Mouse (Mus musculus): ENCODE measurements around the gene Zfp652. TPM values are rescaled to one million over a fixed set of nuclear protein-coding genes. Genes with fewer than 3 reads are reported as not detected.

Zfp652 gene
- polyA plus RNA-seq, 1 experiment from 2014 or later = 24.5 TPM

DNA sequence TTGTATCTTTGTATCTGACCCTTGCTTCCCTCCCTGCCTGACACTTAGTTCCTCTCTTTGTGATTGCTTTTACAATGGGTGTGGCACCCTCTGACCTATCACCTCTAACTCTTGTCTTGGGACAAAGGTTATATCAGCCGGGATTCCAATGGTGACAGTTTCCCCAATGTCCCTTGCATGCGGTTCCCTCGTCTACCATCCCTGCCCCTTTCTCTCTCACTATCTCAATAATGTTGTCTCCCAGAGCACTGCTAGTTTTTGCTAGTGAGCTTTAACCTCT is 114.6 kb downstream of the Zfp652 start:
- Histone ChIP-seq H3K27me3 (peaks cover 96% of the 10 kb centered on the region), H3K9ac (no peak overlapping the region), H3K4me2 (no peak overlapping the region), H3K4me3 (no peak overlapping the region), H3K9me3 (no peaks in the 10 kb centered on the region), H3K4me1 (peaks cover 27% of the 10 kb centered on the region), H3K27ac (no peak overlapping the region), H3K36me3 (no peaks in the 10 kb centered on the region)
- no peak for ATAC-seq (ENCODE audit: insufficient number of reproducible peaks, insufficient read depth, low FRiP score, low TSS enrichment, low read depth)
- WGBS = 33% methylated on average over 3 of the region's 3 CpGs

GRCm38 (mm10) chr11:95827464-95828085 is 115.1 kb downstream of the Zfp652 start:
- H3K27ac ChIP-seq = no peak overlapping the region
- H3K9me3 ChIP-seq = no peaks in the 10 kb centered on the region
- H3K4me1 ChIP-seq = peaks cover 27% of the 10 kb centered on the region
- 17% methylated on average over 3 of the region's 3 CpGs for WGBS
- H3K9ac ChIP-seq = no peak overlapping the region
- no peak for ATAC-seq (ENCODE audit: insufficient number of reproducible peaks, insufficient read depth, low FRiP score, low TSS enrichment, low read depth)
- no peak overlapping the region for H3K4me2 ChIP-seq
- no peak overlapping the region for H3K4me3 ChIP-seq
- no peaks in the 10 kb centered on the region for H3K36me3 ChIP-seq
- H3K27me3 ChIP-seq = peaks cover 96% of the 10 kb centered on the region

DNA sequence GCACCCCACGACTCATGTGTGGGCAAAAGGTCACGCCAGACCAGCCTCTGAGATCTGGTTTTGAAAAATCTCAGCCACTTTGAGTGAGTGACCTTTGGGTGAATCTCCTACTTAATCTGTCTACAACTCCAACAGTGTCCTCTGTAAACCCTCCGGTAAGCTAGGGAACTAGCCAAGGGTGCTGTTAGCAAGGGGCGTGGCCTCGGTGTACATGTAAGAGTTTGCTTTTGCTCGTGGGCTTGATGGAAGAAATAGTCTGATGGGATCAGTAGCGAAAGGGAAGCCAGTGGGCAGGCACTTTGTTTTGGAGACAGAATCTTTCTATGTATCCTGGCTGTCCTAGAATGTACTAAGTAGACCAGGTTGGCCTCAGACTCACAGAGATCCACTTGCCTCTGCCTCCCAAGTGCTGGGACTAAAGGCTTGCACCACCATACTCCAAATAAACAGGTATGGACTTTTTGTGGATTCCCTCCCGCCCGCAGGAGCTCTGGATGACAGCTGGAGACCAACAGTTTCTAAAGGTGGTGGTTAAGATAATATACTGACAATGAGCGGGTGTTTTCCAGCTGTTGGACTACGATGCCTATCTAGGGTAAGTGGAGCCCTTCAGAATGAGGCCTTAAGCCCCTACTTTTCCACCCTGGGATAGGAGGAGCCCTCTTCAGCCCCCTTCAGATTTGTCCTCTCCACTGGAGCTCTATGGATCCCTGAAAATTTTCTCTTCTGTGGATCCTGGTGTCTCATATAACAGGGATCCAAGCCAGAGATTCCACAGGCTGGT is 115.9 kb downstream of the Zfp652 start:
- no peak overlapping the region for H3K9ac ChIP-seq
- no peaks in the 10 kb centered on the region for H3K36me3 ChIP-seq
- no peaks in the 10 kb centered on the region for H3K9me3 ChIP-seq
- H3K4me2 ChIP-seq = no peak overlapping the region
- peaks cover 96% of the 10 kb centered on the region for H3K27me3 ChIP-seq
- no peak overlapping the region for H3K27ac ChIP-seq
- 75% methylated on average over 11 of the region's 11 CpGs for WGBS
- peaks cover 30% of the 10 kb centered on the region for H3K4me1 ChIP-seq
- H3K4me3 ChIP-seq = no peak overlapping the region
- ATAC-seq (ENCODE audit: insufficient number of reproducible peaks, insufficient read depth, low FRiP score, low TSS enrichment, low read depth) = no peak

DNA sequence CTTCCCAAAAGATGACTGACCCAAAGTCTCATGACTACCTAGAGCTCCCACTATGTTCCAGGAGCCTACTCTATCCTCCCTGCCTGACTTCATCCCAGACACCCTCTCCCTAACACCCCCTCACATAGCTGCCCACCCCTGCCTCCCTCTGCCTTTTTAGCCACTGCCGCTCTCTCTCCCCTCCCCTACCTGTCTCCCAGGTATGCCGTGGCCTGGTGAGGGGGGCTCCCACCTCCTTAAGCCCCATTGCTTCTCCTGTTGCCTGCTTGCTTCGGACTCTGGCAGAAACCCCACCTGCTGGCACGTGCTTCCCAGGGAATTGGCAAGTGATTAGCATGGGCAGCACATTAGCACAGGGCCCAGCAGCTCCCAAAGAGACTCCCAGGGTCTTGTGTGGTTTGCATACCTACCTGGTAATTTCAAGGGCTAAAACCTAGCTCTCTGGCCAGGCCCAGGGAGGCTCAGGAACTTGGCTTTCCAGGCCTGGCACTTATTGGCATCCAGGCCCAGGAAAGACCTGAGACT is 117.1 kb downstream of the Zfp652 start:
- Histone ChIP-seq H3K4me1 (peaks cover 39% of the 10 kb centered on the region), H3K9me3 (no peaks in the 10 kb centered on the region), H3K9ac (0 out of 2 replicates have a peak overlapping the region, but pooled peaks have one; percentile 61), H3K27me3 (peaks cover 98% of the 10 kb centered on the region), H3K27ac (no peak overlapping the region), H3K36me3 (no peaks in the 10 kb centered on the region), H3K4me3 (peak overlapping the region; percentile 36), H3K4me2 (peak overlapping the region; percentile 60; the same call in 1 of the 2 replicates)
- WGBS = 35% methylated on average over 4 of the region's 4 CpGs
- no peak for ATAC-seq (ENCODE audit: insufficient number of reproducible peaks, insufficient read depth, low FRiP score, low TSS enrichment, low read depth)

DNA sequence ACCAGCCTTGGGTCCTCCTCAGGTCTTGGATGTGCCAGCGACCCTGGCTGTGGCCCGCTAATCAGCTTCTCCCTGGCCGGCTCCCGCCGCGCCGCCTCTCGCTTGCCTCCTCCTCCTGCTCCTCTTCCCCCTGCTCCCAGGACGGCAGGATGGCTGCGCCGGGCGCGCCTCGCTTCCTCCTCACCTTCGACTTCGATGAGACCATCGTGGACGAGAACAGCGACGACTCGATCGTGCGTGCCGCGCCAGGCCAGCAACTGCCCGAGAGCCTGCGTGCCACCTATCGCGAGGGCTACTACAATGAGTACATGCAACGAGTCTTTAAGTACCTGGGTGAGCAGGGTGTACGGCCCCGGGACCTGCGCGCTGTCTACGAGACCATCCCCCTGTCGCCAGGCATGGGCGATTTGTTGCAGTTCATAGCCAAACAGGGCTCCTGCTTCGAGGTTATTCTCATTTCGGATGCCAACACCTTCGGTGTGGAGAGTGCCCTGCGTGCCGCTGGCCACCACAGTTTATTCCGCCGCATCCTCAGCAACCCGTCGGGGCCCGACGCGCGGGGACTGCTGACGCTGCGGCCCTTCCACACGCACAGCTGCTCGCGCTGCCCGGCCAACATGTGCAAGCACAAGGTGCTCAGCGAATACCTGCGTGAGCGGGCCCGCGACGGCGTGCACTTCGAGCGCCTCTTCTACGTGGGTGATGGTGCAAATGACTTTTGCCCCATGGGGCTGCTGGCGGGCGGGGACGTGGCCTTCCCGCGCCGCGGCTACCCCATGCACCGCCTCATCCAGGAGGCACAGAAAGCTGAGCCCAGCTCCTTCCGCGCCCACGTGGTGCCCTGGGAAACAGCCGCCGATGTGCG is 118.2 kb downstream of the Zfp652 start:
- H3K4me1 ChIP-seq = peaks cover 37% of the 10 kb centered on the region
- H3K27ac ChIP-seq = no peak overlapping the region
- peaks cover 98% of the 10 kb centered on the region for H3K27me3 ChIP-seq
- H3K9ac ChIP-seq = peak overlapping the region; percentile 61
- peak overlapping the region; percentile 60 for H3K4me2 ChIP-seq
- H3K36me3 ChIP-seq = no peaks in the 10 kb centered on the region
- peak overlapping the region; percentile 36 for H3K4me3 ChIP-seq
- ATAC-seq (ENCODE audit: insufficient number of reproducible peaks, insufficient read depth, low FRiP score, low TSS enrichment, low read depth) = no peak
- 2% methylated on average over 80 of the region's 80 CpGs for WGBS
- H3K9me3 ChIP-seq = no peaks in the 10 kb centered on the region

DNA sequence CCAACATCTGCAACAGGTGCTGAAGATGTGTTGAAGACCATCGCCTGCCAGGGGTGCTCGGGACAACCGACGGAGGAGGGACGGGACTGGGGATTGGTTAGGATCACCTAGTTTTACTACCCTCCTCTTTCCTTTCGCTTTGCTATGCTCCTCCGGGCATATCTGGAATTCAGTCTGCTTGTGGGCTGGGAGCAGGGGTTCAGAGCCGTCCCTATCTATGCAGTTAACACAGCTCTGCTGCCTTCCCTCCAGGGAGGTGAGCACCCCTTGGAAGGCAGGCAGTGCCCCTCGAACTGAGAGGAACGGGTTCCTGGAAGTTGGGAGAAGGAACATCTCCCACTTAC is 118.8 kb downstream of the Zfp652 start:
- ATAC-seq (ENCODE audit: insufficient number of reproducible peaks, insufficient read depth, low FRiP score, low TSS enrichment, low read depth) = no peak
- Histone ChIP-seq H3K36me3 (no peaks in the 10 kb centered on the region), H3K9me3 (no peaks in the 10 kb centered on the region), H3K4me3 (peak overlapping the region; percentile 36), H3K4me2 (peak overlapping the region; percentile 60), H3K27ac (no peak overlapping the region), H3K9ac (0 out of 2 replicates have a peak overlapping the region, but pooled peaks have one; percentile 61), H3K27me3 (peaks cover 99% of the 10 kb centered on the region), H3K4me1 (peaks cover 37% of the 10 kb centered on the region)
- WGBS = 3% methylated on average over 10 of the region's 10 CpGs

GRCm38 (mm10) chr11:95831641-95832040 is 119.2 kb downstream of the Zfp652 start:
- no peak for ATAC-seq (ENCODE audit: insufficient number of reproducible peaks, insufficient read depth, low FRiP score, low TSS enrichment, low read depth)
- Histone ChIP-seq H3K4me3 (peak overlapping the region; percentile 36), H3K27me3 (peaks cover 99% of the 10 kb centered on the region), H3K27ac (no peak overlapping the region), H3K9ac (0 out of 2 replicates have a peak overlapping the region, but pooled peaks have one; percentile 61), H3K36me3 (no peaks in the 10 kb centered on the region), H3K9me3 (no peaks in the 10 kb centered on the region), H3K4me1 (peaks cover 41% of the 10 kb centered on the region), H3K4me2 (peak overlapping the region; percentile 60)
- WGBS = 3% methylated on average over 15 of the region's 15 CpGs

- Histone ChIP-seq H3K9me3 (no peaks in the 10 kb centered on the region), H3K4me3 (0 out of 2 replicates have a peak overlapping the region, but pooled peaks have one; percentile 6), H3K4me2 (no peak overlapping the region), H3K36me3 (no peaks in the 10 kb centered on the region), H3K27me3 (peaks cover 99% of the 10 kb centered on the region), H3K27ac (no peak overlapping the region), H3K9ac (no peak overlapping the region), H3K4me1 (peaks cover 48% of the 10 kb centered on the region)
- 29% methylated on average over 18 of the region's 18 CpGs for WGBS
- ATAC-seq (ENCODE audit: insufficient number of reproducible peaks, insufficient read depth, low FRiP score, low TSS enrichment, low read depth) = no peak
Measured at GRCm38 (mm10) chr11:95832129-95833005, 119.9 kb downstream of the Zfp652 start.

GRCm38 (mm10) chr11:95833006-95833570 is 120.6 kb downstream of the Zfp652 start:
- no peaks in the 10 kb centered on the region for H3K36me3 ChIP-seq
- H3K4me3 ChIP-seq = 0 out of 2 replicates have a peak overlapping the region, but pooled peaks have one; percentile 6
- H3K4me1 ChIP-seq = peaks cover 51% of the 10 kb centered on the region
- 16% methylated on average over 8 of the region's 8 CpGs for WGBS
- H3K9ac ChIP-seq = no peak overlapping the region
- H3K9me3 ChIP-seq = no peaks in the 10 kb centered on the region
- no peak for ATAC-seq (ENCODE audit: insufficient number of reproducible peaks, insufficient read depth, low FRiP score, low TSS enrichment, low read depth)
- no peak overlapping the region for H3K27ac ChIP-seq
- H3K27me3 ChIP-seq = peaks cover 94% of the 10 kb centered on the region
- no peak overlapping the region for H3K4me2 ChIP-seq

- no peak for ATAC-seq (ENCODE audit: insufficient number of reproducible peaks, insufficient read depth, low FRiP score, low TSS enrichment, low read depth)
- H3K4me3 ChIP-seq = peak overlapping the region; percentile 6; the same call in 1 of the 2 replicates
- no peaks in the 10 kb centered on the region for H3K9me3 ChIP-seq
- no peaks in the 10 kb centered on the region for H3K36me3 ChIP-seq
- peaks cover 88% of the 10 kb centered on the region for H3K27me3 ChIP-seq
- H3K4me2 ChIP-seq = no peak overlapping the region
- no peak overlapping the region for H3K9ac ChIP-seq
- WGBS = 8% methylated on average over 18 of the region's 18 CpGs
- peaks cover 51% of the 10 kb centered on the region for H3K4me1 ChIP-seq
- H3K27ac ChIP-seq = no peak overlapping the region
Measured at GRCm38 (mm10) chr11:95833631-95834142, 121.2 kb downstream of the Zfp652 start.

Measured in embryonic facial prominence, embryonic 13.5 days (tissue).